Mouse (Mus musculus) cerebral cortex, adult 2 months (tissue): ENCODE measurements around the gene Vps53.

Experiments used
- WGBS: fragments of 180-500 bp; shearing (Covaris S2); methylation state at CpG from one replicate; pipeline ENCODE4 v1.1.7; 2018; 5-methylcytosine and 5-hydroxymethylcytosine counted together

Gene Vps53

DNA sequence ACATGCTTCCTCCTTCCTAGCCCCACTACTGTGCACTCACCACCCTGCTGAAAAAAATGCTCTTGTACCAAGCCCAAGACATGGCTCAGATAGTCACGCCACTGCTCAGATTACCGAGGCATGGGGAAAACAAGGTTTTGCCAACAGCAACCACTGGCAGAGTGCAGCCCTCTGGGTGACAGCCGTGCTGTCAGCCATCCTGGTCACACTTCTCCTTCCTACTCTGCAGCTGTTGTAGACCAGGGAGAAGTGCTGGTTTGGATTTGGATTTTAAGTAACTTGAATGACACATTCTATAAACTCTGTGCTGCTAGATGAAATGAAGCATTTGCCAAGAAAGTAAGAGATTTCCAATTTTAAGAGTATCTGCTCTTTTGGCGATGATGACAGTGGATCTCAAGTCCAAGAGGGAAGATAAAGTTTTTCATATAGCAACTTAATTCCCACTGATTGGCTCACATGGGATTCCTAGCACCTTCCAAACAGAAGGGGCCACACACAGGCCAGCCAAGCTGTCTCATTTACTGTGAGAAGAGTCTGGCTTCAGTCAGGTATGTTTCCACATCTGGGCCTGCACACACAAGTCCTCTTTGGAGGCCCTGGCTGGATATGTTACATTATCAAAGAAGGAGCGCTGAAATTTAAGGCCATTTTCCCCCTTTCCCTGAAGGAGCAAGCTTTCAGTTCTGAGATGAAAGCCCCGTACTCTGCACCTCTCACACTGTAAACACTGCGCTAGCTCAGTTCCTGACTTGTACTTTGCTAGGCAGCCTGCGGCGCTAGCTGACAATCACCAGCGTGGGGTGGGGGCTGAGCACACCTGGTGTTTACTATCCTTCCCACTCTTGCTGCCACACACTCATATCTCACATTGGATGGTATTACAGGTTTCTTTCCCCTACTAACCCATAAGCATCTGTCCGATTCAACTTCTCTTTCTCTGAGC, 72.6 kb downstream of the Vps53 start:
- WGBS: 75% methylated on average over 11 of the region's 11 CpGs

DNA sequence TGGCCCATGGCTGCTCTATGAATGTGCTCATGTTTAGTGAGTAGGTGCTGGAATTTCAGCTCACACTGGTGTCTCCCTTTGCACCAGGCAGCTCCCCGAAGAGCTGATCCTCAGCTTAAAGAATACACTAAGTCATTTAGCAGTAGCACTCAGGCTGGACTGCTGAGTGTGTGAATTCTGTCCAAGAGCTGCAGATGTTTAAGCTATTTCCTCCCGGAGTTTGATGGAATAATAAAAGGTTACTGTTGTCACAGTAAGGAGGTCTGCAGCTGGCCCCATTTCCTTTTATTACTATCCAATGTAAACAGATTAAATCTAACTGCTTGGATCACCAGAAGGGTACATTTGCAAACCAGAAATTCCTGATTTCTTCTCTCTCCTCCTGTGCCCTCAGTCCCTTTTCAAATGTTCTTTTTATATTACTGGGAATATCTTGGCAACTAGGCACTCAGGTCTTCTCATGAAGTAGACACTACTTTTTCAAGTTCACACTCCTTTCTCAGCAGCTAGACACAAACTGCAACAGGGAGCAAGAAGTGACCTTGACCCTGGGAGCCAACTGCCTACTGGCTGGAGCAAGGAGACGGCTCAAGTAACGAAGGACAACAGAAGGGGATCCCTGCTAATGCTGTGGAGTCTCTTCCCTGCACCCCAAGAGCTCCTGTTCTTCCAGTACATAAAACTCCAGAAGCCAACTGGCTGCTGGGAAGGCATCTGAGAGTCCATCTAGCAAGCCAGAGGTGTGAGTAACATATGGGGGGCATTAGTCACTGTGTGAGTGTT, 80.1 kb downstream of the Vps53 start:
- WGBS: 66% methylated on average over 4 of the region's 4 CpGs

DNA sequence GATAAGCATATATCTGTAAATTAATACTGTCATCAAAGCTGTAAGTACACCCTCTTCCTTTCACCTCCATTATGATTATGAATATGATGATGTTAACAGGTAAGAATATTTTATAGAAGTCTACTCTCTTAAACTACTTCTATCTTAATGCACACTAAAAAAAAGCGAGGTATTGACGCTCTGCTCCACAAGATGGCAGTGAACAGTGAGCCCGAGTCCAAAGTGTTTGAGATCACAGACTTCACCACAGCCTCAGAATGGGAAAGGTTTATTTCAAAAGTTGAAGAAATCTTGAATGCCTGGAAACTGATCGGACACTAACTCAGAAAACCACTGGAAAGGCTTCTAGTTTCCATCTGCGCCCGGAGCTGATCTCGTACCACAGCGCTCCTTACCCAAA, 85.8 kb downstream of the Vps53 start:
- WGBS: 77% methylated on average over 8 of the region's 8 CpGs

DNA sequence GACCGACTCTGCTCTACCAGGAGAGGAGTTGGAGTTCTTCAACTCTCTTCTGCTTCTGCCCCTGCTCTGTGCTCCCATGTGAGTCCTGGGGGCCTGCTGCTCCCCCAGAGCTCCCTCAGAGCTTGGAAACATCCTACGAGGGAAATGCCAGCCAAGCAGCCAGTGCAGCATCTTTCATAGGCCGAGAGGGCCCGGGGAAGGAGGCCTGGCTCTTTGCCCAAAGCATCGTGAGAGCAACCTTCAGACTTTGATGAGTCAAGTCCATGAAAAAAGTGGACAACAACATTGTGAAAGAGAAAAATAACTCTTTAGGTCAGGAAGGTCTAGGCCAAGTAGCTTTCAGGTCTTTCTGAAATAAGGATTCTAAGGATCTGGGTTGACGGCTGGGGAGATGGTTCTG, 89.7 kb downstream of the Vps53 start:
- WGBS: 66% methylated on average over 6 of the region's 6 CpGs

DNA sequence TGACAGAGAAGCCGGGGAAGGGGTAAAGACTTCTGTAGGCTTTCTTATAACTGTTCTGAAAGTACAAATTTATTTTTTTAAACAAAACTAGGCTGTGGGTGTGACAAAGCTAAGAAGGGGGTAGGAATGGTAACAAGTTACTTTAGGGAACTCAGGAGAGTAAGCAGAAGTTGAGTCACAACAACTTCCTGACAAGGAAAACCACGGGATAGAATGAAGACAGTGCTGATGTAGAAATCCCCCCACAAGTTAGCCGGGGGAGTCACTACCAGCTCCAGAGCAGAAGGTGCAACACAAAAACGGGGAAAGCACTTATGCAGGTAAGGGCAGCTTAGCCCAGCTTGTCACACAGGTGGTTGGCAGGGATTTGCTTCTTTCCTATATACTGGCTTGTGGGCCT, 90.9 kb downstream of the Vps53 start:
- 84% methylated on average over 4 of the region's 4 CpGs for WGBS

DNA sequence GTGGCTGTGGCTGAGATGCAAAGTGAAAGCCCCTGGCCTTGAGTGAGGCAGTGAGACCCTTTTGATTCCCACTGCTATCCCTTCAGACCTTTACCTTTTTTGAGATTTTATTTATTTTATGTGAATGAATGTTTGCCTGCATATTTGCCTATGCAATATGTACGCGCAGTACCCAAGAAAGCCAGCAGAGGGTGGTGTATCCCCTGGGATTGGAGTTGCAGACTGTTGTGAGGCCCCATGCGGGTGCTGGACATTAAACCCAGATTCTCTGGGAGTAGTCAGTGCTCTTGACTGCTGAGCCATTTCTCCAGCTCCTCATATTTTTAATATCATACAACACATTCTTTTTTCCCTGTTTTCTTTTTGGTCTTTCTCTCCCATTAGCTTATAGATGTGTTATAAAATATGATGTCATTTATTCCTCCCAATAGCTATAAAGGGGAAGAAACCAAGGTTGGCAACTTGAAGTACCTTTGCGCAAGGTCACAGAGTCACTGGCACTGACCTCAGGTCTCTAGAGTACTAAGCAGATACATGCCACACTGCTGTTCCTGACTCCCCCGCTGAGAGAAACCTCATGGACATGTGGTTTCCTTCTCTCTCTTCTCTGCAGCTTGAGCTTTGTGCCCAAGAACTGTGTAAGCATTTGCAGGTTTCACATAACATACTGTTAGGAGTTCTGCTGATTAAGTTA, 93.4 kb downstream of the Vps53 start:
- 81% methylated on average over 5 of the region's 5 CpGs for WGBS

DNA sequence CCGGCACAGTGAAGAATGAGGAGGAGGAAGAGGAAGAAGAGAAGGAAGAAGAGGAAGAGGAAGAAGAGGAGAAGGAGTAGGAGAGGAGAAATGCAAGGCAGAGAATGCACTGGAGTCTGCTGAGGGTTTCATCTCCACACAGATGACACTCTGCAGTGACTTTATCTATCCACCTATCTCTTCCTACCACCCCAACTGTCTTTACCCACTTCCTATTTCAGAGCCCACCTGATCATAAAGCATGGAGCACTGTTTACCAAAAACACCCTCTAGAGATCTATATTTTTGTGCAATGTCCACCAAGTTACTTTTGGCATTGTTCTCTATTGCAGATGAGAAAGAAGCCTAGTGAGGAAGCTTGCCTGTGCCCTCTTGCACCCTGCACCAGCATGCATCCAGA, 94.5 kb downstream of the Vps53 start:
- 100% methylated on average over 1 of the region's 1 CpGs for WGBS

DNA sequence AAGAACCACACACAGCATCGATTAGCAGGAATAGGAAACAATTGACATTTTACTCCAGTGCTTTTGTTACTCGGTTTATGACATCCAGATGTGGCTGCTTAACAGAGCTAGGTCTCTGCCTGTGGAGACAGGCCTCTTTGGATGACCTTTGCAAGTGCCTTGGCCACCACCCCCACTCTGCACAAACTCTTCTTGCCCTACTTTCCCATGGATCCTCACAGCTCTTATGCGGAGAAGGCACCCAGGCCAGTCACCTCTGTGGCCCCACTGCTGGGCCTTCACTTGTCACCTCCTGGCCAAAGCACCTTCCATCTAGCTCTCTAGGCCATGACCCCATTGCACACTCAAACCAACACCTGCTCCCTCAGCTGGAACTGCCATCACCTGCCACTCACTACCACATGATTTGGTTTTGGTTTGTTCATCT, 95.5 kb downstream of the Vps53 start:
- WGBS: 77% methylated on average over 3 of the region's 3 CpGs

DNA sequence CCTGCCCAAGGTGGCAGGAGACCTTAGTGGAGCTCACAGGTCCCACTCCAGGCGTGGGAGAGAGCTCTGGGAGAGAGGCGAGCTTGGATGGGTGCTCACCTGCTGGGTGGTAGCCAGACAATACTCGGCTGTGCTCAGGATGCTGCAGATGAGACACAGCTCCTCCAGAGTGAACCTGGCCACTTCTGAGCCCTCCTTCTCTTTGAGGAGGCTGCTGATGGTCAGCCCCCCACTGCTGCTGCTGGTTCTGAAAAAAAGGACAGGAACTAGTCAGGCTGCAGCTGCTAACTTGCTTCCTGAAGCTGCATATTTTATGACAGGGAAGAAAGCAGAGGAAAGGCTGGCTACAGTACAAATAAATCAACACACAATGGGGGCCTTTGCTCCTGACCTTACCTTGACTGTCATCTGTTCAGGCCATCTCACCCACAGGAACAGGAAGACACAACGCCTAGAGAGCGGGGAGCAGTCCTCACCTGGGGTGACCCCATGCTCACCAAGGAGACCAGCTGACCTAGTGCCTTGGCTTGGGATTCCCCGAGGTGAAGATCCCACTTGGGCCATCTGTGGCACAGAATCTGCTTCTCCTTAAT, 98.3 kb downstream of the Vps53 start:
- WGBS: 84% methylated on average over 6 of the region's 6 CpGs

DNA sequence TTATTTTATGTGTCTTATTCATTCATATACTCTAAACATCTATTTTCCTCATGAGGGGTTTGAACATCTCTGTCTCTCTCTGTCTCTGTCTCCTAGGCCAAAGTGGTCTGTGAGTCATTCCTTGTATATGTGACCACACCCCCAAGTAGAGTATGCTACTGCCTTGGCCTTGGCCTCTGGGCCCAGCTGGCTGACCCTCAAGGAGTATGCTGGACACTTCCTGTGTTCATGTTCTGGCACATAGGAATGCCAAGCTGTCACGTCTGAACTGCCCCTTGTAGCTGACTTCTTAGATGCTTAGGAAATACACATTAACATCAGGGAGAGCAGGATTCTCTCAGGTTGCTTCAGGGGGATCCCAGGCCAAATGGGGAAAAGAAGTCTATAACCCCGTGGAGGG, 99.2 kb downstream of the Vps53 start:
- 73% methylated on average over 2 of the region's 2 CpGs for WGBS

DNA sequence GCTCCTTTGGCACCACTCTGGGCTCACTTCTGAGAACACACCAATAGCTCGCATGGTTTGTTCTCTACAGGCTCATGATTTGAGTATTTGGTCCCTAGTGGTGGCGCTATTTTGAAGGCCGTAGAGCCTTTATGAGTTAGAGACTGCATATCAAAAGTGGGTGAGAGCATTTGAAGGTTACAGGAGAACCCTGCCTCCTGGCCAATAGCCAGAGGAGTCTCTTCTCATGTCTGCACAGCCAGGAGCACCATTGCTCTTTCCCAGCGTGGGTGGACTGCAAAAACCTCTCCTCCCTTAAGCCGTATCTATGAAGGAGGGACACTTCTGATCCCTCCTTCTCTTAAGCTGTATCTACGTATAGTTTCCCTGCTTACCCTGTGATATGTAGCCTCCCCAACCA, 102.1 kb downstream of the Vps53 start:
- 87% methylated on average over 6 of the region's 6 CpGs for WGBS

DNA sequence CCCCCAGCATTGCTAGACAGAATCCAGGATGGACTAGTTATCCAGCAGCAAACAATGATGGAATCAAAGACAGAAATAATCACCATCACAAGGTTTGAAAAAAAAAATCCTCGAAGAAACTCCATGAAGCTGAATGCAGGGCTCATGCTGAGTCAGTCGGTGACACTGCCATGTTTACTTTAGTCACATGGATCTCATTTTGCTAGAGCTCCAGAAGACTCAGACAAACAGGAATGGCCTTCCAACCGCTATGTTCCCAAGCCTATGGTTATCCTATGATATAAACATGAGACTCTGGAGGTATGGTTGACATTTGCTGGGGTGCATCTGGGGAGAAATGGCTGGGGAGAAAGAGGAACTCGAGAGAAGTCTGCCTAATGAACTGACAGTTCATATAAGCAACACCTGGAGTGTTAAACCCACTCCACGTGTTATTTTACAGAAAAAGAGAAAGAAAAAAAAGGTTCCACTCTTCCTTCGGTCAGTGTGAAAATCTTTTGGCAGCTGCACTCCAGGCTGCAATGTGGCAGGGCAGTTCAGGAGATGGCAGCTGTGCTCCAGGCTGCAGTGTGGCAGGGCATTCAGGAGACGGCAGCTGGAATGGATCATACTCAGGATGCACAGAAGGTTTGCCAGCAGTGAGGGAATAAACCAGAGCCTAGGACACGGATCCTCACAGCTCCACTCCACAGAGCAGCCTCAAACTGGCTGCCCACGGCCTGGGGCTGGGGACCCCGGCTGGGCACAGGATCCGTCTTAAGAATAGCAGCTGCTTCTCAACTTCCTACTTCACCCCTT, 105.0 kb downstream of the Vps53 start:
- WGBS: 52% methylated on average over 11 of the region's 11 CpGs

DNA sequence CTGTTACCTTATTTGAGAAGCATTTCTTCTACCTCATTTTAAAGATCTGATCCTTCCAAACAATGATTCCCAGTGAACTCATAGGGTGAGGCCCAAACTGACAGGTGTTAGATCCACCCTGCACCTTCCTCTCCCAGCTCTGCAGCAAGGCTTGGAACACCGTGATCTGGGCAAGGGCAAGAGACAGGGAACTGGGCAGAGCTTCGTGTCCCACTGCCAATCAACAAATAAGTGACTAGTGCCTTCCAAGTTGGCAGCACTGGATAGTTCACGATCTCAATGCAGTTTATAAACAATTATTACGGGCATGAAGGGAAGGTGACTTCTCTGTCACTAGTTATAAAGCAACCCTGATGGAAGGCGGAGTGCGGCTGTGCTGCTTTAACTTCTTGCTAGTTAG, 109.6 kb downstream of the Vps53 start:
- WGBS: 84% methylated on average over 6 of the region's 6 CpGs

DNA sequence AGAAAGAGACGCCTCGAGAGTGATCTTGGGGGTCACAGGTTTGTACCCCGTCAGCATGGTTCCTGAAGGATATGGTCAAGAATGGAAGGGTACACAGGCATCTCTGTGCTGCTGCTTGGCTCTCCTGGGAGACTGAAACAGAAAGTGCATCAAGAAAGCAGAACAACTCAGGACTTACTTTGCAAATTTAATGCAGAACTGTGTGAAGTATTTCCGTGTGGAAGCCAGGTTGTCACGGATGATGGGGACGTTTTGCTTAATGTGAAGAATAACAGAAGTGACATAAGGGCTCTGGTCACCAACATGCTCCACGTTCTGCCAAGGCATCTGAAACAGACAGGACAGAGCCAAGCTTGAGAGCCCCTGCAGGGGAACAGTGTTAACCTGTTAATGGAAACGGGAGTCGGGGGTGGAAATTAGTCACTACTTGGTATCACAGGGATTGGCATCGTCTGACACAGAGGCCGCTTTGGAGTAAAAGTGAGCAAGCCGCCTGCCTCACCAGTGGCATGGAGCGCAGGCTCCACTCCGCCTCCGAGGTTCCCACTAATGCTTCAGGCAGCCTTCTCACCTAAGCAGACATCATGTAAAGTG, 112.8 kb downstream of the Vps53 start:
- WGBS: 82% methylated on average over 15 of the region's 15 CpGs

DNA sequence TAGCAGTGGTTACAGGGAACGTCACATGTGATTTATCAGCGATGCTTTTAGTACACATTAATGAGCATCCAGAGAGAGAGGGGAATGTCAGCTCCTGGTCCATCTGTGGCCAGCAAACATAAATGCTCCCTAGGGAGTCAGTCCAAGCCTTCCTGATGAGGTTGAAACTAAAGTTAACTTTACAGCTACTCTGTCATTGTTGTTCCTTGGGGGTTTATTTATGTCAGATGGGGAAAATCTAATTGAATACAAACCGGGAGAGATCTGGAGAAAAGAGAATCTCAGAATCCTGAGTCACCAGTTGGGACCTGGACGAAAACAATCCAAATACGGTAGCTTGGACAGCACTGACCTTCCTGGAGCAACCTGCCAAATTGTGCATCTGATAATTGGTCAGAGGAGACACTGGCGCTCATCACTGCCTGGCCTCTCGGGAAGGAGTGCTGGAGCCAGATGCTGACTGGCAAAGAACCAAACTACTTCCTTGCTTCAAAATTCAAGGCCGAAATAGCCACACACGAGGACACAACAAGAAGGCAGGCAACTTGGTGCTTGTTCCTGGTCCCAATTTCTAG, 113.8 kb downstream of the Vps53 start:
- 71% methylated on average over 9 of the region's 9 CpGs for WGBS

DNA sequence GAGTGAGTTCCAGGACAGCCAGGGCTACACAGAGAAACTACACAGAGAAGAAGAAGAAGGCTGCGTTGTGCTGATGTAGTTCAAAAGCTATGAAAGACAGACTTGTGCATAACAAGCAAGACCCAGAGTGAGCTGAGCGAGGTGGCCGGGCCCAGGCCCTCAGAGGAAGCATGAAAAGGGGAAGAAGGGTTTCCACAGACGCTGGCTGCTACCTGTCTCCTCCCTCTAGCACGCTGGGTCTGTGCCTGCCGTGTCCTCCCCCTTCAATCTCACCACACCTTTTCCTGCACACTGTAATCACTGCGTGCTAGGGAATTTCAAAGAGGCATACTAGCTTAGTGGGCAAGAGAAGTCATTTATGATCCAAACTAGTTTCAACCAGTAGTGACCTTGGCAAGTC, 115.0 kb downstream of the Vps53 start:
- WGBS: 81% methylated on average over 7 of the region's 7 CpGs

DNA sequence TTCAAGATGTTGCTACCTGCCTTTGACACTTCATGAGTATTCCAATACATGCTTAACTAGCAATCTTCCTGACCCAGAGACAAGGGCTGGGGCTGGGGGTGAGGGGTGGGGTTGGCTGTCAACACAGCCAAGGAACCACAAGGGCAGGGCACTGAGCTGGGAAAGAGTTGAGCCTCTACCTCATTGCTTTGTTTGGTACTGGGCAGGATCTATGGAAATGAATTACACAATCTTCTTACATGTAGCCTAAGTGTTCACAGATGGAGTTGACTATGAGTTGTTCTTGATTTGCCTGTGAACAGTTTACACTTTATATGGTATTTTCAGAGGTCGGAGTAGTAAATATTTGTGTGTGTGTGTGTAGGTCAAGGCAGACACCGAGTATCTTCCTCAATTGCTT, 118.5 kb downstream of the Vps53 start:
- WGBS: 91% methylated on average over 2 of the region's 2 CpGs

DNA sequence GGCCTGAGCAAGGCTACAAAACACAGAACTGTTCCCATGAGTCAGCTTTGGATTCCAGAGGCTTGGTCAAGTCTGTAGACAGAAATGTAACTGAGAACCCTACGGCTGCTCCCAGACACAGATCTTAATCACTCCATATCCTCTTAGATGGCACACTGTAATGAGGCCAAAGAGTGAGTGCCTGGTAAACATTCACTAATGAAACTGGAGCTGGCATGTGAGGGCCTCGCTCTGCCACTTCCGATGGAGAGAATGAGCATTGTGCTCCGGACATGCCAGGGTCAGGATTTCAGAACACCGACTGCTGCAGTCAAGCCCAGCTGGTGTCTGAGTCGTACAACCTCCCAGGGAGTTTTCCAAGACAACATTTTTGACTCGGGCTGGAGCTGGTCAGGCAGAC, 119.5 kb downstream of the Vps53 start:
- WGBS: 71% methylated on average over 7 of the region's 7 CpGs

DNA sequence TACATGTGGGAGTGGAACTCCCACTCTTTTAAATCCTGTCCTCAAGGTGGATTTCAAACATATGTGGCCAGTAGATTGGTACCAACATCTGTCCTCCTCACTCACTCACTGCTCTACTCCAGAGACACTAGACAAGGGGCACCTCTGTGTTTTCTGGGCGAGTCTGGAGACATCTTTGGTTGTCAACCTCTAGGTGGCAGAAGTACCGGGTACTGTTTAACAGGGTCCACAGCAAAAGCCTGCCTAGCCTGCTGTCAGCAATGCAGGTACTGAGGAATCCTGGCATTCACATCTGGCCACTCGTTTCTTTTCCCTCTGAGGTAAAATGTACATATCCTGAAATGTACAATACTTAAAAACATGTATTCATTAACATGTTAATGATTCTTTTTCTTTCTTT, 123.0 kb downstream of the Vps53 start:
- 45% methylated on average over 3 of the region's 3 CpGs for WGBS

DNA sequence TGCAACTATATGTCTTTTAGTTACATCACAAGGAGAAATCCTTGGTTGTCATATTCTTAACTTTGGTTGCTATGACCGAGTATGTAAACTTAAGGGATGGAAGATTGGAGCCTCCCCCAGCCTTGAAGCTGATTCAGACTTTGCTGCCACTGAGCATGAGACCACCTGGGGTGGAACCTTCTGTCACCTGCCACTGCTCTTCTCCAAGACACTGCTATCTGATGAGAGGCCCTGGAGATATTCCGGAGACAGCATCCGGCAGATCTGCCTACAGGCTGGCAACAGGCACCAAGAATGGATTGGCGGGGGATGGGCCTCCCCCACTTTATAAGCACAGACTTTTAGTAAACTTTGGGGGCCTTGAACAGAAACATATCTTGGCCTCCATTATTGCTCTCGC, 127.0 kb downstream of the Vps53 start:
- 73% methylated on average over 5 of the region's 5 CpGs for WGBS
